Mouse (Mus musculus): Measurements from ENCODE around the gene Zfp827.

The Zfp827 gene

GRCm38 (mm10) chr8:79222106-79222751 lies 194.0 kb downstream of the Zfp827 start:
- no peak for DNase-seq (ENCODE audit: low read depth, low spot score)

- no peak for DNase-seq (ENCODE audit: low read depth, low spot score)
These were observed 194.5 kb downstream of the Zfp827 start for GRCm38 (mm10) chr8:79222752-79223141.

GRCm38 (mm10) chr8:79224363-79224762 lies 196.1 kb downstream of the Zfp827 start:
- no peak for DNase-seq (ENCODE audit: low read depth, low spot score)

GRCm38 (mm10) chr8:79225586-79225985 lies 197.3 kb downstream of the Zfp827 start:
- DNase-seq (ENCODE audit: low read depth, low spot score) = no peak

GRCm38 (mm10) chr8:79226046-79226445 lies 197.8 kb downstream of the Zfp827 start:
- no peak for DNase-seq (ENCODE audit: low read depth, low spot score)

- DNase-seq (ENCODE audit: low read depth, low spot score) = no peak
These were observed 199.0 kb downstream of the Zfp827 start for GRCm38 (mm10) chr8:79227194-79227593.

GRCm38 (mm10) chr8:79227916-79228315 lies 199.7 kb downstream of the Zfp827 start:
- DNase-seq (ENCODE audit: low read depth, low spot score) = no peak

- no peak for DNase-seq (ENCODE audit: low read depth, low spot score)
These were observed 201.1 kb downstream of the Zfp827 start for GRCm38 (mm10) chr8:79229266-79229888.

- DNase-seq (ENCODE audit: low read depth, low spot score) = no peak
These were observed 211.1 kb downstream of the Zfp827 start for GRCm38 (mm10) chr8:79239320-79239719.

- no peak for DNase-seq (ENCODE audit: low read depth, low spot score)
These were observed 211.8 kb downstream of the Zfp827 start for GRCm38 (mm10) chr8:79239996-79240395.
